Mouse (Mus musculus): ENCODE results near the gene Gipc1.
A peak's percentile ranks its signal among the peaks of the same experiment; 100 is the strongest.

Gene Gipc1

DNA sequence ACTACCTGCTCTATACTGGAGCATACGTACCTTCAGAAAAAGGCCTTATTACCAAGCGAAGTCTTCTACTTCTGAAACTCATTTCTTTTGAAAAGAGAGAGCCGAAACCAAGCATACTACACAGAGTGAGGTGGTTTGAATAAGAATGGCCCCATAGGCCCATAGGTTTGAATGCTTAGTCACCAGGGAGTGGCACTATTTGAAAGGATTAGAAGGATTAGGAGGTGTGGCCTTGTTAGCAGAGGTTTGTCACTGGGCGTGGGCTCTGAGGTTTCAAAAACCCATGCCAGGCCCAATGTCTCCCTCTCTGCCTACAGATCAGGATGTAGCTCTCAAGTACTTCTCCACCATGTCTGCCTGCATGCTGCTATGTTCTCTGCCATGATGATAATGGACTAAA is 4.4 kb upstream of the Gipc1 start:
- DNase-seq (ENCODE audit: low spot score), result no peak

DNA sequence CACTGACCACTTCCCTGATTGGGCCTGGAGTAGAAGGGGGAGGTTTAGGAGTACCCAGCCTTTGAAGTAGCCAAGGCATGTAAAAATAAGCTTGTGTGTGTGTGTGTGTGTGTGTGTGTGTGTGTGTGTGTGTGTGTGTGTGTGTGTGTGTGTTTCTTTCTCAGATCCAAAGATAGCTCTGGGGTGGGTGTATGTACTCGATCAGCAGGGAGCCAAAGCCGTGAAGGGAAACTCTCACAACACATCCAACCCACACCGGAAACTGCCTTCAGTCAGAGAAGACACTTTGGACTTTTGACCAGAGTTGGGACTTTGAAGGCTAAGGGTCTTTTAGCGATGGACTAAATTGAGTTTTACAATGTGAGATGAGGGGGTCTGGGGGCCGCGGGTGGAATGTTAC is 2.8 kb upstream of the Gipc1 start:
- DNase-seq (ENCODE audit: low spot score), result no peak

DNA sequence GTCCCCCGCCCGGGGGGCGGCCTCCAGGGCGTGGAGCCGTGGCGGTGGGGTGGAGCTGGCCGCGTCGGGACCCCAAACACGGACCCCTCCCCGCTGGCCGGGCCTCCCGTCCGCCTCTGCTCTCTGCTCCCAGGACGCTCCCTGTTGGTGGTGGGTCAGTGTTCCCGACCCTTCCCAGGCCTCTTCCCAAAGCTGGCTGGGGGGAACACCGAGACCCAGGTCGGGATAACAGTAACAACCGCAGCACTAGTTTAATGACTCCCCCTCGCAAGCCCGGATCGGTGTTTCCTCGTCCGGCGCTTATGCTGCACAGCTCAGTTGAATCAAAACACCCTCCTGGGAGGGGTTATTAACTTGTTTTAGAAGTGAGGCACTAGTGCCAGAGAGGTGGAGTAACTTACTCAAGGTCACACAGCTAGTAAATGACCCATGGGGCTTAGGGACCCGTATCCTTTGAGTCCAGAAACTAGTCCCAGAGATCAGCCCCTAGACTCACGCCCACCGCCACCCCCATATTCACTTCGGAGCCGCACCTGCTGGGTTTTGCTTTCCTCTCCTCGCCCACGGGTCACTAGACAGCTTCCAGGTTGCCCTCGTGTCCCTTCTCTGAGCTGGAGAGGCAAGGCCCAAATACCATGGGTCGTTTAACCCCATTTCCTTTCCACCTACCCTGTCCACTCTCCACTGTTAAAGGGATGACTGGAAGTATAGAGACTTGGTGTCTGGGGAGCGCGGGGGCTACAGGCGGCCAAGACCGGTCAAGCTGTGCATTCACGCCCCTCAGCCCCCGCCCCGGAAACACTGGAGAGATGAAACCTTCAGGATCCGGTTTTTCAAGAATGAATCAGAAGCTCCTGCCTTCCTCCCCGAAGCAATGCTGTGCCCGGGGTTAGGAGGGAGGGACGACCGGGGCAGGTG is 526 bp downstream of the Gipc1 start:
- no peak for DNase-seq (ENCODE audit: low spot score)

DNA sequence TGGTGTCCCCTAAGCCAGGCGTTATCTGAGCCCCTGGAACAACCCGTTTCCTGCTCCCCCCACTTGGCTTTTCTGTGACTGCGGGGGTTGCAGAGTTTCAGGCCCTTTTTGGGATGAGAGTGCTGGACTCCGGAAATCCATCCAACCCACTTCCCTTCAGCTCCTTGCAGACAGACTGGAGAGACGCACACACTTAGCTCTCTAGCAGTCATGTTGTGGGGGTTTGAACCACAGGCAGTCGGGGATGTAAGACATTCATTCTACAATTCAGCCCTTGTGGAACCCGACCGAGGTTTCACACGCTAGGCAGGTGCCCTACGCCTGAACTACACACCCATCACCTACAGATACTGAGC is 1.2 kb downstream of the Gipc1 start:
- no peak for DNase-seq (ENCODE audit: low spot score)

DNA sequence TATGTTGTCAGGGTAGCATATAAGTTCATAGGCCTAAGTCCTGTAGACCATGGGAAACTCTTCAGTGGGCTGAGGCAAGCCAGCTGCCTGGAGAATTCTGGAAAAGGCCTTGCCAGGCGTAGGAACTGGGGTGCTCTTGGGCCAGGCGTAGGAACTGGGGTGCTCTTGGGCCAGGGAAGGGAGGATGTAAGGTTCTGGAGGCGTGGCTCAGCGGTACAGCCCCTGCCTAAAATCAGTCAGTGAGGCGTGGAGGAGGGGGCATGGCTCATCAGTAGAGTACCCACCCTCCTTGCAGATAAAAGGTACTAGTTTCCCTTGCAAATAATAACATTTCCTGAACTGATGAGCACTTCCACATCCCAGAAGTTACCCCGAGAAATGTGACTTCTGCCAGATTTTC is 2.2 kb downstream of the Gipc1 start:
- DNase-seq (ENCODE audit: low spot score), result no peak

DNA sequence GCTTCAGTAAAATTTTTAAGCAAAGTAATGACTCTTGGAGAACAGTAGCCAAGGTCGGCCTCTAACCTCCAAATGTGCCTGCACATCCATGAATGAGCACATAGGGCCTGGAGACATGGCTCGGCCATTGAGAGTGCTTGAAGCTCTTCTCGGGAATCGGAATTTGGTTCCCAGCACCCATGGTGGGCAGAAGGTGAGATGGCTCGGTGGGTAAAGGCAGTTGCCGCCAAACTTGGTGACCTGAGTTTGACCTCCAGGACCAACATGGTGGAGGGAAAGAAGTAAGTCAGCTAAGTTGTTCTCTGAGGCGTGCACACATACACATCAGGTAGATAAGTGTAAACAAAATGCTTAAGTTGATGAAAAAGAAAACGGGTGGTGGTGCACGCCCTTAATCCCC is 3.6 kb downstream of the Gipc1 start:
- no peak for DNase-seq (ENCODE audit: low spot score)

DNA sequence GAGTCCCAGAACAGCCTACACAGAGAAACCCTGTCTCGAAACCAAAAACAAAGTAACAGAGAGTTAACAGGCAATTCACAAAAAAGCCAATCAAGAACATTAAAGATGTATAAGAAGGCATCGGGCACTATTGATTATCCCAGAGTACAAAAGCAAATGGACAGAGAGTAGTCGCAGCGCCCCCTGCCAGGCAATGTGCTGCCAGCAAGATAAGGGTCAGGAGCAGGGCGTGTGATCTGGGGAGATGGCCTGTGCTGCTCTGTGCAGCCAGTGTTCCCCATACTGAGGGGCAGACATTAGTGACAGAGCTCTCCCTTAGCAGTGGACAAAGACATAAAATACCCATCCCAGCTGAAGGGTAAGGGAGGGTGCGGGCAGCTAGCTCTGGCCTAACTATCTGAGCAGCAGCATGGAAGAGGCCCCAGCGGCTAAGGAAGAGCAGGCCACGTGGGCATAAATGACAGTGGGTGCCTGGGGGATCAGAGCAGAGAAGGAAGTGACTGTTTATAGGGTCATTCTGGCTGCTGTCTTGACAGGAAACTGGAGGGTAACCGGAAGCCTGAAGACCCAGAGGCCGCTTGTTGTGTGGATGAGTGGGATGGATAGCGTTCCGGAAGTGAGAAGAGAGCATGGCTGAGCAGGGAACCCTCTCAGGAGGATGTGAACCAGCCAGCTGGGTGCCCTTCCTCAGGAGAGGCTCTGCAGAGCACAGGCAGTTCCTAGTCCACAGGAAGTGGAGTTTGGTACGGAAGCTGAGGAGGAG is 4.2 kb downstream of the Gipc1 start:
- DNase-seq (ENCODE audit: low spot score), result no peak

DNA sequence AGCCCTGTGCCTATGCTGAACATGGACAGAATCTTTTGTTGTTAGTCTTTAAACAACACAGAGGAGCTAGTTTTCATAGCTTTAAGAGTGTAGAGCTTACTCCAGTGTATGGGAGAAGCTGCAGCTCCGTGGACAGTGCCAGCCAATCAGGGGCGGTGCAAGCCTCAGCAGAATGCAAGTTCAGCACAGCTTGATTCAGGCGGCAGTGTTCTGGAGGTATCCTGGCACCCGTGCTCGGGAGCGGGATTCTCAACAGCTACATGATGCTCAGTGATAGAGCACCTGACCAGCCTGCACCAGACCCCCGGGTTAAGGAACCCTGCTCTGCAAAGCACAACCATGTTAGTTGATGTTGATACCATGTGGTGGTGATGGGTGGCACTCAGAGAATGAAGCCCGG is 8.1 kb downstream of the Gipc1 start:
- DNase-seq (ENCODE audit: low spot score), result no peak

DNA sequence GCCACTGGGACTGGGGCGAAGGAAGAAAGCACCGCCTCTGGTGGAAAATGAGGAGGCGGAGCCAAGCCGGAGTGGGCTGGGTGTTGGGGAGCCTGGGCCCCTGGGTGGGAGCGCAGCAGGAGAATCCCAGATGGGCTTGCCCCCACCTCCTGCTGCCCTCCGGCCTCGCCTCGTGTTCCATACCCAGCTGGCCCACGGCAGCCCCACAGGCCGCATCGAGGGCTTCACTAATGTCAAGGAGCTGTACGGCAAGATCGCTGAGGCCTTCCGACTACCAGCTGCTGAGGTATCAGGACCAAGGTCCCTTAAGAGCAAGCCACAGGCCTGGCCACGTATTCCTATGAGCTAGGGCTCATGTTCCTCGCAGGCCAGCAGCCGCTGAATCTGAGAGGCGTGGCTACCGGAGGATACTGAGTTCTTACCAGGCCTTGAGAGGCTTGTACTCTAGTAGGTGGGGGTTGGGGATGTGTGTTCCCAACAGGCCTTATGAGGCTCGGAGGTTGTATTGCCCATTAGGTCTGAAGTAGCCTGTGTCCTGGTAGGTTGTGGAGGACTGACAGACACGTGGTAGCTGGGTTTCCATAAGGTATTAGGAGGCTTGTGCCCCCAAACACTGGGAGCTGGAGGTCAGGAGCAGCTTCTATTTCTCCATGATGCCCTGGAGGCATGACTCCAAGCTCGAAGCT is 8.7 kb downstream of the Gipc1 start:
- DNase-seq (ENCODE audit: low spot score), result no peak

DNA sequence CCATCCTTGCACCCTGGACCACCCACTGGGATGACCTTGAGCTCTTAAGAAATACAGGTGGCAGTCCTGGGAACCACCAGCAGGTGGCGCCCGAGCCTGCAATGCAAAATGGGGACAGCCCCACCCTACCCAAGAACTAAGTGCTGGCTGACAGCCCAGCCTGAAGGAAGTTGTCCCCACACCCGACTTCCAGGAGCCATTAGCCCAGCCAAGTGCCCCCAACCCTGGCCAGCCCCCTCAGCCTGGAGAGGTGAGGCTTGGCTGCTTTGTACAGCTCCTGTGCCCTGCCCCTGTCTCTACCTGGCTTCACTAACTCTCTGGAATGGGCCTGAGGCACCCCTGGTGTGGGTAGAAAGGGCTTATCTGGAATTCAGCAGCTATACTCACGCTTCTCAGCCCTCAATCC is 9.9 kb downstream of the Gipc1 start:
- peak; percentile 62 for DNase-seq (ENCODE audit: low spot score)

DNA sequence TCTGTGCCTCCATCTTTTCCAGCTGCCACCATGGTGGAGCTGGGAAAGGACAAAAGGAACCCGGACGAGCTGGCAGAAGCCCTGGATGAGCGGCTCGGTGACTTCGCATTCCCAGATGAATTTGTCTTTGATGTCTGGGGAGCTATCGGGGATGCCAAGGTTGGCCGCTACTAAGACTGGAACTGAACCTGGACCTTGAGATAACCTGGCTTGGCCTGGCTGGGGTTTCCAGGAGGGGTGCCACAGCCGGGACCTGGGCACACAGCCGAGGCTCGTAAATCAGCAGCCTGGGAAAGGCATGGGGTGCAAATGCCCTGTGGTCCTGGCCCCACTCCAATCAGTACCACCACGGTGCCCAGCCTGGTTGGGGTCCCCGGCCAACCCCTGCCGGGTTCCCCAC is 11.6 kb downstream of the Gipc1 start:
- DNase-seq (ENCODE audit: low spot score), result no peak

DNA sequence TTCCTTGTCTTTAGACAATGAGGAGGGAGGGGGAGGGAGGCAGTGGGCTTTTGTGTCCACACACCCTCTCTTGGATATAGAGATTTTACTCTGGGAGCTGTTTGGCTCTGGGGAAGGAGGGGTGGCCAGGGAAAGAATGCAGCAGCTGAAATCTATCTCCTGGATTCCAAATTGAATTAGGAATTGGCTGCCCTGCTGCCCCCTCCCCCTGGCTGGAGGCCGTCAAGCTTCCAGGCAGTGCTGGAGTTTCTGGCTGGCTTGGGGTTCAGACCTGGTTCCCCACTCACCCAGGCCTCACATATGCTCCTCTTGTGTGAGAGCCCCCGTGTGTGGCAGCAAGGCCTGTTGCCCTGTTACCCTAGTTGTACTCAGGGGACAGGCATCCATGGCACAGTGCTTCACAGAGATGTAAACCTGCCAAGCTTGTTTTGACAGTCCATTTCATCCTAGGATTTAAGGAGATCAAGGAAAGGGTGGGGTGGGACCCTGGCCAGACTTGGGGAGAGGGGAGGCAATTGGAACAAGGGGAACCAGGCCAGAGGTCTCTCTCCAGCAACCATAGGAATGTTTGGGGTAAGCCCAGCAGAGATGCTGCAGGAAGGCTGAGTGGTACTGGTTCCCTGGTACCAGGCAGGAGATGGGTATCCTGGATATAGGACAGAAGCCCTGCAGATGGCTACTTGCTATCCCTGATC is 12.6 kb downstream of the Gipc1 start:
- no peak for DNase-seq (ENCODE audit: low spot score)

DNA sequence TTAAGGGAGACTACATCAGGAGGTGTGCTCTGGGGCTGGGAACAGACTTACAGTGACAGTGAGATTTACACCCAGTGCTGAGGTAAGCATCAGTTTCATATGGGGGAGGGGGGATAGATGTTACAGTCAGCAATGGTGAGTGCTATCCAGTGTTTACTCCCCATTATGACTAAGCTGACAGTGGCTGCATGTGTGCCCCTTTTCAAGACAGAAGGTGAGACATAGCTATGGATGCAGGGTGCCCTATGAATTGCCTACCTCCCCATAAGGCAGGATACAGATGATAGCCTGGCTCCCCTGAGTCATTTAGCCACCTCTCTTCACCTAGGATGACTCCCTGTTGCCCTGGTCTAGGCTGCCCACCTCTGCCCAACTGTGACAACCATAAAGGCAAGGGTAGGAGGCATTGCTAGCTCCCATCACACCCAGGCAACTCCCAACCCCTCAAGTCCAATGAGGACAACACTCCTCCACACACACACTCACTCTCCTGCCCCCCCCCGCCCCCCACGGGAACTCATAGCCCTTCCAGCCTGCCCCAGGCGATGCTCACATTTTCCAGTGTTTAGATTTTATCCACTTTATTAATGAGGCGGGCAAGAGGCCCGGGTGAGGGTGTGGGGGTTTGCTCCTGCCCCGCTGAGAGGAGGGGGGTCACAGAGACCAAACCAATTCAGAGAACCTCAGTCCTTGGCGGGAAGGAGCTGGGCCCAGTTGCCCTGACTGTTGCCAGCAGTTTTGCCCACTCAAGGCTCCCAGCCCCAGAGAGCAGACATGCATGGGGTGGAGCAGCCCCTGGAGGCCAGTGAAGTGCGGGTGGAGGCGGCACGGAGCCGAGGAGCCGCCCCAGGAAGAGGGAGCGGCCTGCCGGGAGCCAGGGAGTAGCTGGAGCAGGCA is 13.7 kb downstream of the Gipc1 start, which contains the start of gene Ptger1:
Ptger1 (plus strand) TSS at position 710 of the 897 bp plus-strand sequence.
- DNase-seq (ENCODE audit: low spot score), result peak; percentile 47

DNA sequence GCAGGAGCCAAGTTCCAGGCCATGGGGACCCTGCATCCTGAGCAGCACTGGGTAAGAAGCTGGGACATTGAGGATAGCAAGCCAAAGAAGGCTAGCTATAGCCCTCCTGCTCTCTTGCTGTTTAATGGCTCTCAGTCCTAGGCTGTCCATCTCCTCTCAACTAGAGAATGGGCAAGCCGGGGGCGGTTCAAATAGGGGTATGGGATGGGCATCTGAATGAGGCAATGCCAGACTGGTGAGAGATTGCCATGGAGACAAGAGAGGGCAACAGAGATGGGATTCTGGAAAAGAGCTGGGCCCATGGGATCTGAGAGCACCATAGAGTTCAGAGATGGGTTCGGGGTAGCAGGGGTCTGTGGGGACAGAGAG is 14.4 kb downstream of the Gipc1 start:
- DNase-seq (ENCODE audit: low spot score), result no peak

DNA sequence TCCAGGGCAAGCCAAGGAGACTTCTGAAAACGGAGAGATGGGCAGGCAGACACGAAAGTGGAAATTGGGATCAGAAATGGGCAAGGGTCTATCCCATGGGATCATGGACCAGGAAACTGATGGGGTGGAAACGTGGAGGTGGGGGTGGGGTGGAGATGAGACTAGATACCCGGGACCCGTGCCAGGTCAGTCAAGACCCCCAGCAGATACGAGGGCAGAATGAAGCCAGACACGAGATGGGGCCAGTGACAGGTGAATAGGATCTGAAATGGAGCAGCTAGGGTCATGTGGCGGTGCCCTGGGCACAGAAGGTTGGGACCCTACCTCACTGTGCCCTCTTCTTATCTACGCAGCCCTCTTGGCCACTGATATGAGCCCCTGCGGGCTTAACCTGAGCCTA is 15.0 kb downstream of the Gipc1 start:
- no peak for DNase-seq (ENCODE audit: low spot score)

DNA sequence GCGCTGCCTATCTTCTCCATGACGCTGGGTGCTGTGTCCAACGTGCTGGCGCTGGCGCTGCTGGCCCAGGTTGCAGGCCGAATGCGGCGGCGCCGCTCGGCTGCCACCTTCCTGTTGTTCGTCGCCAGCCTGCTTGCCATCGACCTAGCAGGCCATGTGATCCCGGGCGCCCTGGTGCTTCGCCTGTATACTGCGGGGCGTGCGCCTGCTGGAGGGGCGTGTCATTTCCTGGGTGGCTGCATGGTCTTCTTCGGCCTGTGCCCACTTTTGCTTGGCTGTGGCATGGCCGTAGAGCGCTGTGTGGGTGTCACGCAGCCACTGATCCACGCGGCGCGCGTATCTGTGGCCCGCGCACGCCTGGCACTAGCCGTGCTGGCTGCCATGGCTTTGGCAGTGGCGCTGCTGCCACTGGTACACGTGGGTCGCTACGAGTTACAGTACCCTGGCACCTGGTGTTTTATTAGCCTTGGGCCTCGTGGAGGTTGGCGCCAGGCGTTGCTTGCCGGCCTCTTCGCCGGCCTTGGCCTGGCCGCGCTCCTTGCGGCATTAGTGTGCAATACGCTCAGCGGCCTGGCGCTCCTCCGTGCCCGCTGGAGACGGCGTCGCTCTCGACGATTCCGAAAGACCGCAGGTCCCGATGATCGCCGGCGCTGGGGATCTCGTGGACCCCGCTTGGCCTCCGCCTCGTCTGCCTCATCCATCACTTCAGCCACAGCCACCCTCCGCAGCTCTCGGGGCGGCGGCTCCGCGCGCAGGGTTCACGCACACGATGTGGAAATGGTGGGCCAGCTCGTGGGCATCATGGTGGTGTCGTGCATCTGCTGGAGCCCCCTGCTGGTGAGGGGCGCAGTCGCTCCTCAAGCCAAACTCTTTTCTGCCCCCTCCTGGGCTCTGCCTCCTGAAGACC is 15.8 kb downstream of the Gipc1 start:
- DNase-seq (ENCODE audit: low spot score), result peak; percentile 23

DNA sequence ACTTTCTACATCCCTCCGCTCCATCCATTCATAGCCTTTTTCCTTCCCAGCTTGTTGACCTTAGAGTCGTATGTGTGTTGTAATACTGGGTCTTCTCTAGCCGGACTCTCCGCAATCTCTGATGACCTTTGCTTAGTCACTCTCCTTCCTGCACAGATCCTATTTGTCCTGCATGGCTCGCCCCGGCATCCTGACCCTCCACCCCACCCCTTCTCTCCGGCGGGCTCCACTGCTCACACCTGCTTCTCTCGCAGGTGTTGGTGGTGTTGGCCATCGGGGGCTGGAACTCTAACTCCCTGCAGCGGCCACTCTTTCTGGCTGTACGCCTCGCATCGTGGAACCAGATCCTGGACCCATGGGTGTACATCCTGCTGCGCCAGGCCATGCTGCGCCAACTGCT is 16.5 kb downstream of the Gipc1 start:
- no peak for DNase-seq (ENCODE audit: low spot score)

DNA sequence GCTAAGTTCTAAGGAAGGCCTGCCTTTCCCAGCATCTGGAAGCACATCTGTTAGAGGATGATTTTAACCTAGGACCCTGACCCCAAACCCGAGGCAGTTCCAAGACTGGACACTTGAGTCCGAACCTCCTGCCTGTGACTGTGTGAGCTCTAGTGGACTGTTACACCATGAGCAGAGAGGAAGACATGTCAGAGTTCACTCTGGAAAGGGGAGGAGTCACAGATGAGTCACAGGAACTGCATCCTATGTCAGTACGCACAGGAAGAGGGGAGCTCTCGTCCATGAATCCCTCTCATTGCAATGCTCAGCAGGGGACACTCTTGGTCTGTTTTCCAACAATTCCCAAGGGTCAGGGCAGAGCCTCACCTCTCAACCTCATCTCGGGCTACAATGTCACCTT is 20.5 kb downstream of the Gipc1 start:
- no peak for DNase-seq (ENCODE audit: low spot score)

DNA sequence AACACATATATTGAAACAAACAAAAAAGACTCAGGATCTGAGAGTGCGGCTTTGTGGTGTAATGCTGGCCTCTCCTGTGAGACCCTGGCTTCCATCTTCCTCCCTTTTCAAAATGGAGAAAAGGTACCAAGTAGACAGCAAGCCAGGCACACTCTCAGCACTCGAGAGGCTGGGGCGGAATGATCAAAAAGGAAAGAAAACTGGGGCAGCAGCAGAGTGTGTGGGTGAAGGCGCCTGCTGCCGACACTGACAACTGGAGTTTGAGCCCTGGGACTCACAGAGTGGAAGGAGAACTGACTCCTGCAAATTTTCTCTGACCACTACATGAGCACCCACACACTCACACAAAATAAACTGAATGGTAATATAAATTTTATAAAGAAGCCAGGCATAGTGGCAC is 22.0 kb downstream of the Gipc1 start:
- DNase-seq (ENCODE audit: low spot score), result no peak

DNA sequence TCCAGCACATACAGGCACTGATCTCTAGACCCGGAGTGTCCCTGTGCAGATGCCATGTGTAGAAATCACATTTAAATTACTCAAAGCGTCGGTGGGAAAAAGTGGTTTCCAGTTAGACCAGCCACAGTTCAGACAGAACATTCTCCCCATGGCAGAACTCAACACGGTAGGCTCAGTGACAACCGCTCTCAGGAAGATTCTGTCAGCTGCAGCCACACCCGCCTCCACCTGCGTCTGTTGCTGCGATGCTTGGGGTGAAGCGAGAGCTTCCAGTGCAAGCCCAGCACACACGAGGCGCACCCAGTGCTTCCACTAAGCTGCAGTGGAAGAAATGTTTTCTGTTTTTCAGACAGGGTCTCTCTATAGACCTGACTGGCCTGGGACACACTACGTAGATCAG is 27.4 kb downstream of the Gipc1 start:
- DNase-seq (ENCODE audit: low spot score), result no peak
